Mouse (Mus musculus) large intestine, adult 2 months (tissue): ENCODE data around the gene Ccl9. TPM values are rescaled to one million over a fixed set of nuclear protein-coding genes. Genes with fewer than 3 reads are reported as not detected.
A peak's percentile ranks its signal among the peaks of the same experiment; 100 is the strongest.

ENCODE experiments used
- DNase-seq: peaks from one replicate; pipeline ENCODE4 v3.0.0-alpha.2; 2012; ENCODE audit warnings: low read depth, low spot score
- WGBS: fragments of 180-500 bp; shearing (Covaris S2); methylation state at CpG from one replicate; pipeline ENCODE4 v1.1.7; 2018; 5-methylcytosine and 5-hydroxymethylcytosine counted together
- polyA plus RNA-seq: library from polyadenylated mRNA; depleted of rRNA; stranded (reverse); fragments of >200 nt; gene quantifications from 2 replicates; pipeline ENCODE4 v1.2.3, GENCODE M21; 2012; rRNA removed

Ccl9 gene
- 9.1 and 16.9 TPM in 2 replicates for polyA plus RNA-seq

- WGBS = 11% methylated on average over 2 of the region's 2 CpGs
- no peak for DNase-seq
Measured at GRCm38 (mm10) chr11:83578186-83578760, at the start of gene Ccl9. Gene Ccl9, minus strand, starts transcription at chr11:83578636.

DNA sequence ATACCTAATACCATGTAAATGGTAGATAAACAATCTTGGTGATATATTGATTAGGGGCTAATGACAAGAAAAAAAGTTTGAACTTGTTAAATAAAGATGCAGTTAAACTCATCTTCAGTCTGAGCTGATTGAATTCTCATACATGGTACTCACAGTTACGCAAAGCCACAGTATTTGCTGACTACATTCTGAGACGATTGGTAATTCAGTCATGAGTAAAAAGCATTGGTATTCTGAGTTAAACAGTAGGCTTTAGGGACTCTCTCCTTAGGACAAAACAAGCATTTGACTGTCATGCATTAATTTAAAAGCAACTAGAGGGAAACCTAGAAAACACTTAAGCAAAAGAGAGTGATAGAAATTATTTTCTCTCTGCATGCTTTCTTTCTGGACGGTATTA, 45.1 kb upstream of the Ccl9 start:
- DNase-seq = no peak
- 88% methylated on average over 3 of the region's 3 CpGs for WGBS

DNA sequence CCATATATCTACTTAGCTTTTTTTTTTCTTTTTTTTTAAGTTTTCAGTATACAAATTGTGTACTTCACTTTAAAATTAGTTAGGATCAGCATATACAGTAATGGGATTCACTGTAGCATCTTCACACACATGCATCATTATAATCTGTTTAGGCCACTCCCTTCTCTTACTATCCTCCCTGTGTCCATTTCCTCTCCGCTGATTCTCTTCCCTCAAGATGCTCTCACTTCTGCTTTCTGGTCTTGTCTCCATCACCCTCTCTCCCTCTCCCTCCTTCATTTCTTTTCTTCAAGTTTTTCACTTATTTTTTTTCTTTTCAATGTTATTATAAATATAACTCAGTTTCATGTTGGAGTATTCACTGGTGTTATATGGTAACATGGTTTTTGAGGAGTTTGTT, 40.6 kb upstream of the Ccl9 start:
- WGBS = 93% methylated on average over 1 of the region's 1 CpGs
- DNase-seq = no peak

DNA sequence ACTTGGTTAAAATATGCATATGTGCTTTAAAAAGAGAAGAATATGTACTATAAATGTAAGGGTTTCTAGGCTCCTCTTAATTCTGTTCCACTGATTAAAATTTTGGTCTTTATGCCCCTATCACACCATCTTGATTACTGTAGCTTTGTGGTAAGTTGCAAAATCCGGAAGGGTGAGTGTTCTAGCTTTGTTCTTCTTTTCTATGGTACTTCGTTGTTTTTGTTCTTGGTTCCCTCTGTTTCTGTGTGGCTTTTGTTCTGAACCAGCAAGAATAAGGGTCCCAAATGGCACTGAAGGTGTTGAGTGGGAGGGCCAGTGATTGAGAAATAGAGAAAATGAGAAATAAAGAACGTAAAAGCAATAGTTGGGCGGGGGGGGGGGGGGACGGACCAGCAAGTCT, 39.8 kb upstream of the Ccl9 start:
- 70% methylated on average over 5 of the region's 5 CpGs for WGBS
- DNase-seq = no peak

GRCm38 (mm10) chr11:83616586-83616985, 38.1 kb upstream of the Ccl9 start:
- no peak for DNase-seq
- WGBS = 85% methylated on average over 1 of the region's 1 CpGs

- DNase-seq = no peak
- WGBS = 35% methylated on average over 2 of the region's 2 CpGs
Measured at GRCm38 (mm10) chr11:83610900-83611299, 32.5 kb upstream of the Ccl9 start.

GRCm38 (mm10) chr11:83606396-83606795, 28.0 kb upstream of the Ccl9 start:
- 17% methylated on average over 1 of the region's 1 CpGs for WGBS
- DNase-seq = no peak

- no peak for DNase-seq
- WGBS = 82% methylated on average over 3 of the region's 3 CpGs
Measured at GRCm38 (mm10) chr11:83605535-83605934, 27.1 kb upstream of the Ccl9 start.

DNA sequence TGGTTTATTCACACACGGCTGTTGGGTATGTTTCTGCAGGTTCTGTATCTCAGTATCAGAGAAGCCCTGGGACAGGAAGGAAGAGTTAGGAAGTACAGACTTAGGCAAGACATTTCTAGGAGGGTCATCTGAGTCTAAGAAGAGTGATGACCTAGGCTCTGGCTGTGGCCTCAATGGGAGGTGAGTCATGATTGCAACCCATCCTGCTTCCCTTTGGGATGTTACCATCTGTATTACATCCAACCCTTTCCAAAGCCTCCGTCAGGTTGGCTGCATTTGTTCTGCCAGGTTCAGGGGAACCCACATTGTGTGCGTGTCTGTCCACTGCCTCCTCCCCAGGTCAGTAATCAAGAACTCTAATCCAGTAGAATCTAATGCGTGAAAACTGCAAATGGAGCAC, 26.3 kb upstream of the Ccl9 start:
- 92% methylated on average over 4 of the region's 4 CpGs for WGBS
- no peak for DNase-seq

GRCm38 (mm10) chr11:83603399-83603798, 25.0 kb upstream of the Ccl9 start:
- no peak for DNase-seq
- WGBS = 87% methylated on average over 3 of the region's 3 CpGs

DNA sequence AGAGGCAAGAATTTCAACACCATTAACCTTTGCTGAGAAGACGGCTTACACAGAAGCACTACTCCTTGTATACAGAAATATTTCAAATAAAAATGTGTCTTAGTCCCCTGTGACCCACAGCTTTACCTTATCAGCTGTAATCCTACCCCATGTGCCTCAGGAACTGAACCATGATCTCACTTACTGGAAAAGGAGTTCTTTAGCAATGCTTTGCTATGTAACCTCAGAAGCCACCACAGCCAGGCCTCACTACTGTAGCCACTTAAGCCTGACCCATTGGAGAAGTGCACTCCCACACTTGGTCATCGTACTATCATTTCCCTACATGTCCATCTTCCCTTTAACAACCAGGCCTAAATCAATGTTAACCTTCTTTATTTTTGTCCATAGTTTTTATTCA, 22.1 kb upstream of the Ccl9 start:
- no peak for DNase-seq
- WGBS = 85% methylated on average over 2 of the region's 2 CpGs

DNA sequence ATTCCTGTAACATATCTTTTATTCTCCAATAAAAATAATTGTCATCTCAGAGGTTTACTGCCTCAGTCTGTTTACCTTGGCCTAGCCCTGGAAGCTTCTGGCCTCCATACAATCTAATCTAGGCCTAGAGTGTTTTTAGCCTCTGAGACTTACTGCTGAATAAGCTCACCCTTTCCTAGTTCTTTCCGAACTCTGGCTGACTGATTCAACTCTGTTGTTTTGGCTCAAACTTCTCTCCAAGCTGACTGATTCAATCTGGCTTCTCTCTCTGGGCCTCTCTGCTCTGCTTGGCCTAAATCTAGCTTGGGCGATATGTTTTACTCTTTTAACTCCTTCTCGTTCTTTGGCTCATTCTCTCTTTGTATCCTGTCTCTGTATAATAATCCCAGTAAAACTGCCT, 20.6 kb upstream of the Ccl9 start:
- no peak for DNase-seq
- WGBS = 55% methylated on average over 3 of the region's 3 CpGs

DNA sequence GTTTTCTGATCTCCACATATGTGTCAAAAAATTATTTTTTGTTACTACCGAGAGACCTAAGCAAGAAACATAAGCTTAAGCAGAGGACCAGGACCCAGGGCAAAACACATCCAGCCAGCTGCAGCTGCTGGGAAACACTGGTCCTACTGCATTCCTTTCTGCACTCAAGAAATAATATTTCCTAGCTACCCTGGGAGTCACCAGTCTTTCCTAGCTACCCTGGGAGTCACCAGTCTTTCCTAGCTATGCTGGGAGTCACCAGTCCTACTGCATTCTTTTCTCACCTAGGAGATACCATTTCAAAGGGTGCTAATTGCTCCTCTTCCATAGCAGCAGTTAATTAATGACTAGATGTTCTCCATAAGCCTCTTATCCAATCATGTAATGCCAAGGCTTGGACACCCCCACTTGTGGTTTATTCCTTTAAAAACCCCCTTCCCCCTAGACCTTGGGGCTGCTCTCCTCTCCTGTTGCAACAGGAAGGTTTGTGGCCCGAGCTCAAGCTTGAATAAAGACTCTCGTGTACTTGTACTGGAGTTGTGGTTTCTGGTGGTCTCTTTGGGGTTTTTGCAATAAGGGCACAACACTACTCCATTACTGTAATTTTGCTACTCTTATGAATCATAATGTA, 19.9 kb upstream of the Ccl9 start:
- no peak for DNase-seq
- WGBS = 80% methylated on average over 3 of the region's 3 CpGs

- WGBS = 92% methylated on average over 7 of the region's 7 CpGs
Measured at GRCm38 (mm10) chr11:83597796-83598195, 19.4 kb upstream of the Ccl9 start.

GRCm38 (mm10) chr11:83595669-83596455, 17.4 kb upstream of the Ccl9 start:
- DNase-seq = peak; percentile 76
- 22% methylated on average over 7 of the region's 7 CpGs for WGBS

More at GRCm38 (mm10) chr11:83597796-83598195, 19.4 kb upstream of the Ccl9 start:
- no peak for DNase-seq

GRCm38 (mm10) chr11:83593453-83593852, 15.0 kb upstream of the Ccl9 start:
- WGBS = 86% methylated on average over 5 of the region's 5 CpGs

DNA sequence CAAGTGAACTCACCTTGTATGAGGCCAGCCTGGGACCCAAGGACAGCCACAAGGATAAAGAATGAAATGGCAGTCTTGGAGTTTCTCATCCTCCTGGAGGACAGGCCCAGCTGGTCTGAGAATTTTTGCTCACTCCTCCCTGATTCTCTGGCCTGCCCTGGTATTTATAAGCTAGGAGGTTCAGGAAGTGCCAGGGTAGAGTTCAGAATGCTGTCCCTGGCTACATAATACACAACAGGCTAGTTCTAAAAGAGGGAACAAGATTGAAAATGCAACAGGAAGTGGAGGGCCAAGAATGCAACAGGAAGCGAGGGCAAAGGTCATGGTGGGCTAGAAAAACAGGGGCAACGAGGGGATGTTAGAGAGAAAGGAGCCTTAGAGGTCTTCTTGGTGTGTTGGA, 14.4 kb upstream of the Ccl9 start, which contains the start of gene Ccl6:
Ccl6 (minus strand) TSS at position 235 of the 400 bp plus-strand sequence.
- no peak for DNase-seq
- WGBS = 28% methylated on average over 2 of the region's 2 CpGs

More at GRCm38 (mm10) chr11:83593453-83593852, 15.0 kb upstream of the Ccl9 start:
- DNase-seq = no peak

- no peak for DNase-seq
- 55% methylated on average over 2 of the region's 2 CpGs for WGBS
Measured at GRCm38 (mm10) chr11:83584232-83584631, 5.8 kb upstream of the Ccl9 start.

GRCm38 (mm10) chr11:83583450-83583754, 5.0 kb upstream of the Ccl9 start:
- no peak for DNase-seq

GRCm38 (mm10) chr11:83582626-83583449, 4.4 kb upstream of the Ccl9 start:
- no peak for DNase-seq
- 79% methylated on average over 4 of the region's 4 CpGs for WGBS
